Mouse (Mus musculus): ENCODE data around the gene Gm44973.

- peak; percentile 64; the same call in 1 of the 2 replicates for TF ChIP-seq POLR2A (IDR thresholded peaks at IDR 0.05; ENCODE audit: borderline replicate concordance, extremely low read depth, low read depth, low read length)
- TF ChIP-seq CTCF (IDR thresholded peaks at IDR 0.05; ENCODE audit: insufficient read depth, low read length) = no peak
Measured at GRCm38 (mm10) chr7:5038109-5038732, 22.9 kb downstream of the Gm44973 start, which contains the start of gene Zfp784.
